Mouse (Mus musculus): ENCODE measurements around the gene H2-M2.
"Not testable (repeated sequence)": the region's sequence is repeated elsewhere in the genome, so short reads cannot be mapped to it uniquely, and the experiment has no call there.

The H2-M2 gene

DNA sequence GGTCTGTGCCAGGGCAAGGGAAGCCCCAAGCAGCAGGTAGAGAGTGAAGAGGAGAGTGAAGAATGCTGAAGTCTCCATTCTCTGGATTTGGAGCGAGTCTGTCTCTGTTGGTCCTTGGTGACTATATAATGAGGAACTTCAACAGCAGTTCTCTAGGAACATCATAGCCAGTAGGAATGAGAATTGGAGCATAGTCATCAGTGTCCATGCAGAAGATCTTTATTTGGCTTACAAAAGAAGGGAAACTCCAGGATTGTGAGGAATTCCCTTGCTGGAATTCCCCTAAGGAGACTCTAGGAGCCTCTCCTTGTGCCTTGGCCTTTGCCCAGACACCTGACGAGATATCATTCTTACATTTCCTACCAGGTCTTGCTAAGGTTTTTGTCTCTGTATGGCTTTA is at the start of gene H2-M2:
Gene H2-M2, minus strand, starts transcription at position 101 of the 400 bp plus-strand sequence.
- DNase-seq, result no peak

DNA sequence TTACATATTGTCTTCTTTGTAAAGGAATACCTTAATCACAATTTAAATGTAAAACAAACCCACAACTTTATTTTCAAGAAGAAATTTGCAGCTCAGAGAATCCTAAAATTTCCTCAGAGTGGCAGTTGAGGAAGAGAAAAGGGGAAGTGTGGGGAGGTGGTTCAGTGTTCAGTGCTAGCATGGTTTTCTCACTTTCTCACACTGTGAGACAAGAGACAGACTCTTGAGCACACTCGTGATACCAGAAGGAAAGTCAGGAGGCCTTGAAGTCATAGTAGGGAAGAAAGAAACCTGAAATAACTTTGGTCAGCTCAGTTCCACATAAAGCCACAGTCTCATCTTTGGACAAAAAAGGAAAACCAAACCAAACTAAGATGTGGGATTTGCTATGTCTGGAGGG is 42.1 kb upstream of the H2-M2 start:
- not testable (repeated sequence) for DNase-seq

DNA sequence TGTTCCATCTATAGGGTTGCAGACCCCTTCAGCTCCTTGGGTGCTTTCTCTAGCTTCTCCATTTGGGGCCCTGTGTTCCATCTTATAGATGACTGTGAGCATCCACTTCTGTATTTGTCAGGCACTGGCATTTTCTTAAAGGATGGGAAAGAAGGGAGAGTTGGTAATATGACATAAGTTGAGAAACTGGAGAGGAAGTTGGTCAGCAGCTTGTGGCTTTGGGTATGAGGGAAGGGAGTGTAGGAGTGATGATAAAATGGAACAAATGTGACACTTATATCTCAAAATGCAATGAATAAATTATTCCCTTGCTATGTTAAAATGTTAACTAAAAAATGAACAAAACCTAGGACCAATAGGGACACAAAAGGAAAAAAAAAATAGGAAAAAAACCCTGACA is 41.3 kb upstream of the H2-M2 start:
- DNase-seq, result not testable (repeated sequence)

DNA sequence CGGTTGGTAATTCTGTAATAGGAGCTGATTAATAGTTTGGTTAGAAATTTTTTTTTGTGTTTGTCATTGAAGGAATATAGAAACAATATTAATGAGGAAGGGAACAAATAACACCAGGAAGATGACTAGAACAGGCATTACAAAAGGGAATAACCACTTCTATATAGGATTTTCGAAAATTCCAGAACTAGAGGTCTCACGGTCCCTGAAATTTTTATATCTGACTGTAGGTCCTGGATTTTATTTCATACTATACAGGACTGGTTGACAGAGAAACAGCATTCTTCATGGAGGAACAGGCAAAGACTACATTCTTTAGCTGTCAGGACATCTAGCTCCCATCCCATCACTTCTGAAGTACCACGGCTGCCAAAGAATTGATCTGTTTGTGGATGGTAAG is 24.4 kb upstream of the H2-M2 start, which contains the start of gene Olfr111:
Gene Olfr111, plus strand, starts transcription at position 301 of the 400 bp plus-strand sequence.
- no peak for DNase-seq

DNA sequence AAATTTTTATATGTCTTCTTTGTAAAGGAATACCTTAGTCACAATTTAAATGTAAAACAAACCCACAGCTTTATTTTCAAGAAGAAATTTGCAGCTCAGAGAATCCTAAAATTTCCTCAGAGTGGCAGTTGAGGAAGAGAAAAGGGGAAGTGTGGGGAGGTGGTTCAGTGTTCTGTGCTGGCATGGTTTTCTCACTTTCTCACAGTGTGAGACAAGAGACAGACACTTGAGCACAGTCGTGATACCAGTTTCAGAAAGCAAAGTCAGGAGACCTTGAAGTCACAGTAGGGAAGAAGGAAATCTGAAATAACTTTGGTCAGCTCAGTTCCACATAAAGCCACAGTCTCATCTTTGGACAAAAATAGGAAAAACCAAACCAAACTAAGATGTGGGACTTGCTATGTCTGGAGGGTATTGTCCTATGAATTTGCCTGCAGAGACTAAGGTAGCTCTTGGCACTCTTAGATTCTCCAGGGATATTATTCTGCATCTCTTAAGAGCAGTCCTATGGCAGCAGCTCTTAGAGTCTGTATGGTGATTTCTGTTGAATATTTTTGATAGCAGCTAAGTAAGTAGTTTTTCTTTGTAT is 8.7 kb upstream of the H2-M2 start, which contains the start of gene Olfr110:
Gene Olfr110, plus strand, starts transcription at position 539 of the 589 bp plus-strand sequence.
- DNase-seq, result no peak

DNA sequence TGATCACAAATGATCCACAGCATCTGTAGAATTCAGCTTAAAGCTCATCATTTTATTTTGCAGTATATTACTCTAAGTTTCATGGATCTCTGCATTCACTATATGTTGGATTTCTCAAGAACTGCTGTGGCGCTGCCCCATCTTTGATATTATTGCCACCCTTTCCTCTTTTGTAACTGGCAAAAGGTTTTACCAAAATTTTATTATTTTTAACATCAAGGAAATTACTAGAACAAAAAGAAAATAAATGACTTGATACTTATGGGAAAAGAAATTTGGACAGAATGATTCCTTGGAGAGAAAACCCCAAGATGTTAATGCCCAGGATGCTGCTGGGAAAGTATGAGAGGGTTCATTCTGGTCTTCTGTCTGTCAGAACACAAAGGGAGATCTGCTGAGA is 24.7 kb downstream of the H2-M2 start, which contains the start of gene Olfr109:
Gene Olfr109, plus strand, starts transcription at position 301 of the 400 bp plus-strand sequence.
- no peak for DNase-seq

DNA sequence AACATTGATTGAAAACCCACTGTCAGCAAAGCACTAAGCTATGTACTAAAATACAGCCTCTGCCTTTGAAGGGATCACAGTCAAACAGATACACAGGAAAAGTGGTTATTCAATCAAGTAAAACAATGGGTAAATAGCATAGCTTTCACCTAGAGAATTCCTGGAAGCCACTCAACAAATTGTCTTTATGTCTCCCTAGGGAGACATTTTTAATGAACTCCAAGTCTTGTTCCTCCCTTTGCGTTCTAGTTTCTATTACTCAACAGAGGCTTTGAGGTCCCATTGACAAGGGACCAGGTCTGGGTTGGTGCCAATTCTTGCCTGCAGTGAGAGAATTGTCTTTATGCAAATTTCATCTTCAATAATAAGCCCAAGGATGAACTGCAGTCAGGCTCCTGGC is 38.2 kb downstream of the H2-M2 start, which contains the start of gene Olfr108:
Gene Olfr108, plus strand, starts transcription at position 301 of the 400 bp plus-strand sequence.
- no peak for DNase-seq

All from spleen, adult 18-20 months (tissue).